Mouse (Mus musculus): ENCODE measurements at regions not wholly inside any gene's neighbourhood (a gene's known extent, or its start where the extent isn't known, plus 50 kb on each side); places are given as distances from the start of the nearest gene placed in this dataset.

DNA sequence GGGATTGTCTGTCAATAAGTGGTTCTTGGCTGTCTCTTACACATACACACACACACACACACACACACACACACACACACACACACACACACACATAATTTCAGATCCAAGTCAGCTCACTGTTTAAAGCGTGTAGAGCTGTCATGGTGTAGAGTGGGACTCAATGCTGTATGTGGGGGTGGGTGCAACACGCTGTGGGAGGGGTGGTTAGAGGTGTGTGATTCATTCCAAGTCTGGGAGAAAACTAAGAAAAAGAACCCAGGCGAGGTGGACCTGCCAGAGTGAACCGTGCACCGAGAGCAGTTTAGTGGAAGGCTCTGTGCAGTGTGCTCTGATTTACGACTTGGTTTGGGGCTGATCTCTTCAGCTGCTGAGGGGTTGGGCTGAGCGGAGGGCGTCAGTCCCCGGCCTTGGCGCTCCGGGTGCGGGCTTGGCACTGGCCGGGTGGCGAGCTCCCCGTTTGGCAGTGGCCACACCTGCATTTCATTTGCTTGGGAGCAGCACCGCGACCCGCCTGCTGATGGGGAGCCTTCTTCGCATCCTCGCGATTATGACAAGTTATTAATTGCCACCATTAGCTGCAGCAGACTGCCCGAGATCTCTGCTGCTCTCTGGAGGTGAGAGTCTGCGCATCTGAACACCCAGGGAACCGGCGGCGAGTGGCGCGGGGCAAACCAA is 149.5 kb downstream of the Gm12689 start:
- TF ChIP-seq CTCF (IDR thresholded peaks at IDR 0.05; ENCODE audit: borderline replicate concordance, insufficient read depth, low read length) (no peak), POLR2A (IDR thresholded peaks at IDR 0.05; ENCODE audit: low read depth, low read length) (no peak)

All from embryonic fibroblast, embryonic 13.5 days (primary cell).